Mouse (Mus musculus): ENCODE results near the gene Fan1.

Fan1 gene

DNA sequence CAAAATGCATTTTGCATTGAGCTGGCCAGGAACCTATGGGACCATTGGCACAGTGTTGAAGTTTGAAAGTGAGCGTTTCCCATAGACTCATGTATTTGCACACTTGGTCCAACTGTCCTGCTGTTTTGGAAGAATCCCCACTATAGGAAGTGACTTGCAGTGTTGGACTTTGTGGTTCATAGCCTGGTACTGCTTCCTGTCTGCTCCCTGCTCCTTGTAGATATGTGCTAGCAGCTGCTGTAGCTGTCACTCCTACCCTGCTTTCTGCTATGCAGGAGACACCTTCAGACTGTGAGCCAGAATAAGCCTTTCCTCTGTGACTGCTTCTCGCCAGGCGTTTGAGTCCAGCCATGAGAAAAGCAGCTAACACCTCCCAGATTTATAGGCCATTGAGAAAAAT, 42.6 kb downstream of the Fan1 start:
- DNase-seq, result no peak

DNA sequence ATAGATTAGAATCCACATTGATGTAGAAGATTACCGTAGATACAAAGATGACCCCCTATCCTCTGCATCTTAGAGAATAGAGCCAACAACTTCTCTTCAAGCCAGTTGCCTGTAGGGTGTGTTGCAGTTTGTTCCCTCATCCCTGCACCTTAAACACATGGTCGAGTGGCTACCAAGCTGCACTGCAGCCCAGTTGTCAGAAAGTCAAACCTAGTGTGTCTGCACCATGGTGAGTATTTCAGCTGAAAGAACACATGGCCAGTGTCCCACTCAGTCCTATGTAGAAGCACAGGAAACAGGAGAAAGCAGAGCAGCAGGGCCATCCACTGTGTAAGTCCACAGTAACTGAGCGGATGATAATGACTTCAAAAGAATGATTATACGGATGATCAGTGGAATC, 46.4 kb downstream of the Fan1 start:
- DNase-seq, result no peak

DNA sequence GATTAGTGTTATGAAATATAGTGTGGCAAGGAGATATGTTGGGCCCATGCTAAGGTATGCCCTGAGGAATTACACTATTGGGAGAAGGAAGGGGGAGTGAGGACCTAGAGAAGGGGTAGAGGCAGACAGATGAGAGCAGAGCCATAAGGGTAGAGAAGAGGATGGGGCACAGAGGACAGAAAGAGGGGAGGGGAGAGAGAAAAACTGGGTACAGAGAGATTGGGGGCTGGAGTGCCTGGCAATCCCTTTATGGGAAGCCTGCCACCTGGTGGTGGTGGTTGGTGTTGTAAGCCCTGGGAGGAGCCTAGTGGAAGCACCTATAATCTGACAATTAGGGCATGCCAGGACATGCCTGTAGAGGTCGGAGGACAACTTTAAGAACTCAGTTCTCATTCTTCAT, 47.0 kb downstream of the Fan1 start:
- peak; percentile 57 to 85 for DNase-seq

DNA sequence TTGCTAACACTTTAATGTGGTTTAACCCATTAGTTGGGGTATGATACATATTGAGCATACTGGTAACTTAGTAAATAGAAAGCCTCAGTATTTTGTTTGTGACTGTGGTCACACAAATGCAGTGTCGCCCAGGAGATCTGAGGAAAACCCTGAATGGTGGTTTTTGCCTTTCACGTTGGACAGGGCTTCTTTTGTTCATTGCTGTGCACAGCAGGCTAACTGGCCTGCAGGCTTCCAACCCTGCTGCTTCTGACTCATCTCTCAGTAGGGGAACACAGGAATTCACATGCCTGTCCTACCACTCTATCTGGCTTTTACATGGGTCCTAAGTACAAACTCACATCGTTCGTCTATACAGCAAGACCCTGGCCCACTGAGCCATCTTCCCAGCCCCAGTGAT, 52.2 kb downstream of the Fan1 start:
- no peak for DNase-seq

DNA sequence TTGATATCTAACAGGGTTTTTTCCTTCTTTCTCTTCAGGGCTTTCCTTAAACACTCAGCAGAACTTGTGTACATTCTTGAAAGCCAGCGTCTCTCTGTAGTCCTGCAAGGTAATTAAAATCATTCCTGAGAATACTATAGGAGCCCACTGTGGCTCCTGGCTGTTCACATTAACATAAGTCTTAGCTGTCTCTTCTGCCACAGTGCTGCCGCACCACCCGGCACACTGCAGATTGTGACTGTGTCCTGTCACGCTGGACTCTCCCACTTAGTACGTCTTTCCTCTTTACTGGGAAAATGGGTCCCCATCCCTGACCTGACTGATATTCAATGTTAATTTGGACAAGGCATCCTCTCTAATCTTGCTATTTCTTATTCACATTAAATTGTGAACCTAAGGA, 52.8 kb downstream of the Fan1 start:
- DNase-seq, result no peak

DNA sequence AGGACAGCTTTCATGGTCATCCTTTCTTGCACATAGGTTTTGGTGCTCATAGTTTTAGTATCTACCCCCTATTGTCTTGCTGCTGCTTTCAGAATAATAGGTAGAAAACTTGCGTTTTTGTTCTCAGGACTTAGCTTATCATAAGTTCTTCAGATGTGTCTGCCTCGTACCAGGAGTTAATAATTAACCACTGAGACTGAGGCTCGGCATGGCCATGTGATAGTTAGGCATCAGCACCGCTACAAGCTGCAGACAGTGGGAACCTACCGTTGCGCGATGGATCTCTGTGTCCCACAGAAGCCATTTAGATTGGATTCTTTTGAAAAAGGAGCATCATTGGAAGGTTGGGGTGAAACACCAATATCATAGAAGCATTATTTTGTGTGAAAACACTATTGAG, 61.1 kb downstream of the Fan1 start:
- no peak for DNase-seq

DNA sequence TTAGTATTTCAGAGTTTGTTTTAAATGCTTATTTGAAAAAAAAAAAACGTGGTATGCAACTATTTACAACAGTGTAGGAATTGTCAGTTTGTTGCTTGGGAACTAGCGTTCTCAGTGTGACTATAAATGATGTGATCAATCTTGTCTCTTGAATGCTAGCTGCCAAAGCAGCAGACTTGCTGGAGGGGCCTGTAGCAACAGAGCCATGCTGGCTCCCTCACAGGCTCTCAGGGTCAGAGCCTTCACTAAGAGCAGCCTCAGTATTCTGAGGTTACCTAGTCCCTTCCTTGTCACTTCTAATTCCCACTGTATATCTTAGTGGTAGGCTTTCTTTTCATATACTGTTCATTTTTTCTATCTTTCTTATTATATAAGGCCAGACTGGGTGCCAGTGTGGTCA, 63.1 kb downstream of the Fan1 start:
- DNase-seq, result no peak

DNA sequence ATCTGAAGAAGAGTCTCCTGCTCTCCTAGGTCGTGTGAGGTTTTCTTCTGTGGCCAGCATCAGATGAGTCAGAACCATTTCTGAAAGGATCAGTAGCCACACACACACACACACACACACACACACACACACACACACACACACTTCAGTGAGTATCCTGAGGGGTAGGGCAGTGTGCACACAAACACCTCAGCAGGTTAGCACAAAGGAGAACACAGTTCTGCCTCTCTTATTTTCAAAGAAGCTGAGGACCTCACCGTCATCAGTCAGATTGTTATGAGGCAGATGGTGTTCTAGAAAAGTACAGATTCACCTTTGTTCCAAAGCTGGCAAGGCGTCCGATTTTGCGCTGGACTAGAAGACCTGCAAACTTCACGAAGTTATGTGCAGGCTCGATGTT, 63.7 kb downstream of the Fan1 start:
- no peak for DNase-seq
